Mouse (Mus musculus) heart, adult 2 months (tissue): ENCODE results near the gene Tek.
A peak's percentile ranks its signal among the peaks of the same experiment; 100 is the strongest.

ENCODE experiments used
- CTCF ChIP-seq: fragments of 200-600 bp; IDR thresholded peaks from 2 replicates; pipeline ENCODE4 v1.8.1; 2022; ENCODE audit warnings: antibody characterized with exemption, mild to moderate bottlenecking, moderate library complexity
- EP300 ChIP-seq: fragments of 200-500 bp; IDR thresholded peaks from 2 replicates; pipeline ENCODE4 v1.6.1; 2011; ENCODE audit warnings: low read depth, low read length, control low read depth; ENCODE audit not compliant: insufficient read depth
- POLR2A ChIP-seq: fragments of 200-500 bp; IDR thresholded peaks from 2 replicates; pipeline ENCODE4 v1.6.1; 2011; ENCODE audit warnings: mild to moderate bottlenecking, low read depth, low read length, control low read depth; ENCODE audit not compliant: insufficient read depth

GRCm38 (mm10) chr4:94829924-94830386 is 90.9 kb downstream of the Tek start:
- no peak for TF ChIP-seq CTCF
- 0 out of 2 replicates have a peak, but pooled peaks have one; percentile 22 for TF ChIP-seq POLR2A
- peak; percentile 87 for TF ChIP-seq EP300
